Comparison of ENCODE assay signal across 17 mouse cellular contexts in genomic region chr19:32178161-32178560, GRCm38 (mm10).
DNase-seq lines count a peak whose midpoint lies in the region; ATAC-seq and TF ChIP-seq lines count a peak whose summit lies in the region.
"Had no signal": no experiment of that assay in that cellular context is flagged by ENCODE, and none has a peak within 500 bp of the region (broad histone marks: within the 10 kb centered on the region; RNA-seq: fewer than 3 reads in every experiment).

No protein-coding gene starts in this region.

- H3K27ac ChIP-seq in heart, adult 2 months: peak overlapping the region; percentile 98
- 0 out of 2 replicates have a peak overlapping the region, but pooled peaks have one; percentile 40 for H3K27ac ChIP-seq in lung, embryonic 16.5 days (ENCODE audit: low read length)
- H3K27ac ChIP-seq: macrophage; neural tube, embryonic 15.5 days had no signal

- TF ChIP-seq CTCF in heart, adult 2 months (IDR thresholded peaks at IDR 0.05): no peak

- intact Hi-C loops in heart, adult 2 months (cut with DNase I): no loop called here

- no peaks in the 10 kb centered on the region for H3K9me3 ChIP-seq in lung, embryonic 16.5 days (ENCODE audit: control insufficient read depth, low read length)
- H3K9me3 ChIP-seq: heart, embryonic 12.5 days; neural tube, embryonic 15.5 days had no signal

- no peak overlapping the region for H3K4me3 ChIP-seq in heart, adult 2 months
- H3K4me3 ChIP-seq in lung, embryonic 16.5 days (ENCODE audit: low read length): no peak overlapping the region
- H3K4me3 ChIP-seq: heart, embryonic 12.5 days; neural tube, embryonic 15.5 days had no signal

- TF ChIP-seq POLR2A in heart, adult 2 months (IDR thresholded peaks at IDR 0.05; ENCODE audit: insufficient read depth, low read depth, low read length): no peak

- no peak for ATAC-seq in lung, embryonic 16.5 days (ENCODE audit: low read depth)
- ATAC-seq: forebrain, postnatal 0 days had no signal

- no peaks in the 10 kb centered on the region for H3K27me3 ChIP-seq in heart, adult 2 months (ENCODE audit: control insufficient read depth, insufficient read depth, low read length)
- H3K27me3 ChIP-seq in lung, embryonic 16.5 days (ENCODE audit: control insufficient read depth, insufficient read depth, low read depth, low read length): no peaks in the 10 kb centered on the region
- H3K27me3 ChIP-seq: heart, embryonic 12.5 days; neural tube, embryonic 15.5 days had no signal

- peaks cover 31% of the 10 kb centered on the region for H3K4me1 ChIP-seq in heart, adult 2 months (ENCODE audit: control insufficient read depth, insufficient read depth, low read length)
- peaks cover 54% of the 10 kb centered on the region for H3K4me1 ChIP-seq in lung, embryonic 16.5 days (replicated peaks; ENCODE audit: control insufficient read depth, insufficient read depth, low read length)
- H3K4me1 ChIP-seq: neural tube, embryonic 15.5 days had no signal

- 80% methylated on average over 2 of the region's 2 CpGs for WGBS in heart, adult 2 months
- 67% methylated on average over 2 of the region's 2 CpGs for WGBS in lung, embryonic 16.5 days

- no peak overlapping the region for H3K9ac ChIP-seq in heart, adult 2 months (ENCODE audit: low read depth, low read length)
- H3K9ac ChIP-seq in lung, embryonic 16.5 days (ENCODE audit: low read length): no peak overlapping the region
- H3K9ac ChIP-seq: forebrain, postnatal 0 days; neural tube, embryonic 15.5 days had no signal

- no peak for DNase-seq in heart, adult 2 months
- no peak for DNase-seq in heart, adult 18-20 months
- no peak for DNase-seq in lung, postnatal 10 days
- peak; percentile 66 for DNase-seq in cerebellum, adult 9-11 months
- DNase-seq in retina, postnatal 7 days (ENCODE audit: low read depth, low spot score): peak; percentile 63
- no peak for DNase-seq in right cerebral cortex, postnatal 10 days (ENCODE audit: low spot score in 2 of 2)
- no peak for DNase-seq in adrenal gland, postnatal 4 days (ENCODE audit: low spot score in 2 of 2)
- DNase-seq: adrenal gland, postnatal 36 days; B cell, adult 2 months; forebrain, postnatal 0 days; left cerebral cortex, postnatal 4 days; right cerebral cortex, postnatal 14 days; thymus, adult 18-20 months had no signal

- H3K4me2 ChIP-seq in lung, embryonic 16.5 days (ENCODE audit: low read depth, low read length): no peak overlapping the region
- H3K4me2 ChIP-seq: heart, embryonic 12.5 days; neural tube, embryonic 15.5 days had no signal

- no peak for TF ChIP-seq EP300 in heart, adult 2 months (IDR thresholded peaks at IDR 0.05; ENCODE audit: insufficient read depth, low read depth, low read length)

- peaks cover 46% of the 10 kb centered on the region for H3K36me3 ChIP-seq in heart, adult 2 months (ENCODE audit: control insufficient read depth, insufficient read depth, low read length)
- 0 out of 2 replicates have a peak, but pooled peaks cover 2% of the 10 kb centered on the region for H3K36me3 ChIP-seq in lung, embryonic 16.5 days (ENCODE audit: control insufficient read depth, insufficient read depth, low read length)
- H3K36me3 ChIP-seq: heart, embryonic 12.5 days; neural tube, embryonic 15.5 days had no signal

- peaks cover 8% of the 10 kb centered on the region for H3K79me2 ChIP-seq in heart, adult 2 months (replicated peaks; ENCODE audit: control insufficient read depth, insufficient read depth, low read length)

Comparison
In these comparisons a context has a peak if more than half of its experiments do, and no peak if none do; other contexts are left out.
1. DNase-seq: peak in cerebellum, adult 9-11 months (single experiment) and retina, postnatal 7 days (single experiment); none in heart, adult 2 months (0 of 2), heart, adult 18-20 months (0 of 2), lung, postnatal 10 days (single experiment), right cerebral cortex, postnatal 10 days (0 of 2) and adrenal gland, postnatal 4 days (0 of 2).